Mouse (Mus musculus) myocyte (in vitro differentiated cells): ENCODE data around the gene Atp2a2.

ENCODE experiments used
- MAX ChIP-seq: IDR thresholded peaks from one replicate; pipeline ENCODE4 v1.6.1; 2011; ENCODE audit warnings: low read depth, mild to moderate bottlenecking, control low read depth
- POLR2A ChIP-seq: IDR thresholded peaks from one replicate; pipeline ENCODE4 v1.6.1; 2011; ENCODE audit warnings: low read depth, mild to moderate bottlenecking, control low read depth, moderate library complexity; ENCODE audit not compliant: insufficient read length

DNA sequence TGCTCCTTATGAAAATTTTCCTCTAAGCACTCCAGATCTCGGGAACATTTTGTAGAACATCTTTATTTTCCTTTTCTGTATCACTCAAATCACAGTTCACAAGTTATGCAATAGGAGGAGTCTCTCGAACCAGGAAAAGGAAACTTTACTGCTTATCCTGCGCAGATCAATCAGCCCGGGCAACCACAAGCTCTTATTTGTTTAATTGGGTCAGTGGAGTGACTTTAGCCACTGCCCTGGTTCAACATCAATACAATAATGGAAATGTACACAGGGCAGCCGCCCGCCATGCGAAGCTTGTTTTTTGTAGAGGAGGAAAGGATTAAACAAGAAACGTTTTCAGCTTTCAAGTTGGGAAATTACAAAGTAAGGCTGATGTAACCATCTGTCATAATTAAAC lies 39.8 kb upstream of the Atp2a2 start:
- TF ChIP-seq MAX (no peak), POLR2A (no peak)
